Mouse (Mus musculus): ENCODE measurements around the gene Skor1. TPM values are rescaled to one million over a fixed set of nuclear protein-coding genes. Genes with fewer than 3 reads are reported as not detected.

Gene Skor1
- total RNA-seq, 2 experiments from 2014 or later: 0.13 to 0.15 TPM

GRCm38 (mm10) chr9:63092567-63092966 lies 56.2 kb downstream of the Skor1 start:
- DNase-seq (ENCODE audit: low spot score in 2 of 2): no peak

DNA sequence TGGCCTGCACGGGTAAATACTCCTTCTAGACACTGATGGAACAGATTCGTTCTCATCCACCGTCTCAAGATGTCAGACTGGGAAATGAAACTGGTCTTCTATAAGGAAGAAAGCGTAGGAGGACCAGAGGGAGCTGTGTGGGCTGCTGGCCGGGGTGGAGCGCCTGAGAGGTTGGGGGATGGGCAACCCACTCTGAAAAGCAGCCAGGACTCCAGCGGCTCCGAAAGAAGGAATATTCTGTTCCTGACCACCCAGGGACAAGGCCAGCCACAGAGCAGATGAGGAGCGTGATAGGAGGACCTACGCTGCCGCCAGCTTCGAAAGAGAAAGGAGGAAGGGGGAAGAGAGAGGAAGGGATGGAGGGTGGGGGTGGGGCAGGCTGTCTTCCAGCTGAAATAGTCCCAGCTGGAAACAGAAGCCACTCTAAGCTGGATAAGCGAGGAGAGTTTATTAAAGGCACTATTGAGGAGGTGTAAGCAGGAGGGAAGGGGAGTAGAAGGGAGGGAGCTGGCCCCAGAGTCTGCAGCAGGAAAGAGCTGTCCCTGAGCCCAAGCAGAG lies 56.7 kb downstream of the Skor1 start:
- DNase-seq (ENCODE audit: low spot score in 2 of 2): peak; percentile 59 to 82

GRCm38 (mm10) chr9:63091101-63091921 lies 57.5 kb downstream of the Skor1 start:
- DNase-seq (ENCODE audit: low spot score in 2 of 2): peak in 1 of 2 experiments; percentile 22

DNA sequence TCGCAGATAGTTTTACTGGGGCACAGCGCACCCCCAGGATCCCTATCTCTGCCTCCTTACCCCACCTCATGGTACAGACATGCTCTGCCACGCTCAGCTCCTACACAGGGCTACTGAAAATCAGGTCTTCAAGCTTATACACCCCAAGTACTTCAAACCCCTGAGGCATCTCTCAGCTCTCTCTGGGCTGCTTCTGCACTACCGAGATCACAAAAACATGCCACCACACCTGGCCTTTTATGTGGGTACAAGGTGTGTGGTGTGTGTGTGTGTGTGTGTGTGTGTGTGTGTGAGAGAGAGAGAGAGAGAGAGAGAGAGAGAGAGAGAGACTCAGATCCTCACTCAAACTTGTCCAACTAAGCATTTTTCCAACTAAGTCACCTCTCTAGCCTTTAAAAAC lies 59.6 kb downstream of the Skor1 start:
- no peak for DNase-seq (ENCODE audit: low spot score in 2 of 2)

Other genes with a start within 250 kb of the Skor1 start
- 10 to 100 TPM; 21.6 to 25.4 TPM for gene Pias1, start 161.0 kb downstream of the Skor1 start, total RNA-seq (2021)
- 10 to 100 TPM; 21.8 to 27.1 TPM for gene Map2k5, start 228.9 kb upstream of the Skor1 start, total RNA-seq (2021)

Data from gastrocnemius, postnatal 4 days (tissue).